Mouse (Mus musculus): Measurements from ENCODE around the gene Socs3. TPM values are rescaled to one million over a fixed set of nuclear protein-coding genes. Genes with fewer than 3 reads are reported as not detected.

Socs3 gene
- polyA plus RNA-seq, 1 experiment: 5.0 TPM

GRCm38 (mm10) chr11:117923279-117923678 lies 46.6 kb downstream of the Socs3 start:
- Histone ChIP-seq H3K4me1 (ENCODE audit: control insufficient read depth, insufficient read depth, low read length) (no peaks in the 10 kb centered on the region), H3K27me3 (replicated peaks; ENCODE audit: control insufficient read depth, insufficient read depth, low read length) (no peaks in the 10 kb centered on the region), H3K27ac (ENCODE audit: insufficient read depth, low read depth, low read length) (no peak overlapping the region), H3K4me3 (ENCODE audit: insufficient read depth, low read depth, low read length) (no peak overlapping the region), H3K36me3 (ENCODE audit: control insufficient read depth, insufficient read depth, low read length) (no peaks in the 10 kb centered on the region)
- no peak for DNase-seq
- TF ChIP-seq POLR2A (IDR thresholded peaks at IDR 0.05; ENCODE audit: low read depth, low read length) (no peak), CTCF (conservative IDR thresholded peaks at IDR 0.05; ENCODE audit: insufficient read depth, insufficient read length, low read depth, low read length) (no peak)
- 76% methylated on average over 11 of the region's 11 CpGs for WGBS

GRCm38 (mm10) chr11:117919211-117919610 lies 50.6 kb downstream of the Socs3 start:
- H3K27me3 ChIP-seq (replicated peaks; ENCODE audit: control insufficient read depth, insufficient read depth, low read length): no peaks in the 10 kb centered on the region
- TF ChIP-seq CTCF (conservative IDR thresholded peaks at IDR 0.05; ENCODE audit: insufficient read depth, insufficient read length, low read depth, low read length): no peak
- TF ChIP-seq POLR2A (IDR thresholded peaks at IDR 0.05; ENCODE audit: low read depth, low read length): no peak
- no peak overlapping the region for H3K4me3 ChIP-seq (ENCODE audit: insufficient read depth, low read depth, low read length)
- WGBS: 17% methylated on average over 5 of the region's 5 CpGs
- H3K27ac ChIP-seq (ENCODE audit: insufficient read depth, low read depth, low read length): no peak overlapping the region
- H3K36me3 ChIP-seq (ENCODE audit: control insufficient read depth, insufficient read depth, low read length): no peaks in the 10 kb centered on the region
- no peaks in the 10 kb centered on the region for H3K4me1 ChIP-seq (ENCODE audit: control insufficient read depth, insufficient read depth, low read length)
- DNase-seq: peak; percentile 65

GRCm38 (mm10) chr11:117918541-117918940 lies 51.3 kb downstream of the Socs3 start:
- no peaks in the 10 kb centered on the region for H3K27me3 ChIP-seq (replicated peaks; ENCODE audit: control insufficient read depth, insufficient read depth, low read length)
- no peak for DNase-seq
- H3K27ac ChIP-seq (ENCODE audit: insufficient read depth, low read depth, low read length): no peak overlapping the region
- WGBS: 54% methylated on average over 11 of the region's 11 CpGs
- H3K4me1 ChIP-seq (ENCODE audit: control insufficient read depth, insufficient read depth, low read length): no peaks in the 10 kb centered on the region
- H3K36me3 ChIP-seq (ENCODE audit: control insufficient read depth, insufficient read depth, low read length): no peaks in the 10 kb centered on the region
- H3K4me3 ChIP-seq (ENCODE audit: insufficient read depth, low read depth, low read length): no peak overlapping the region
- no peak for TF ChIP-seq CTCF (conservative IDR thresholded peaks at IDR 0.05; ENCODE audit: insufficient read depth, insufficient read length, low read depth, low read length)
- no peak for TF ChIP-seq POLR2A (IDR thresholded peaks at IDR 0.05; ENCODE audit: low read depth, low read length)

Other genes with a start within 250 kb of the Socs3 start
- 3.3 and 5.3 TPM in 2 replicates for gene Tmc8, start 188.0 kb downstream of the Socs3 start, polyA plus RNA-seq (2012; rRNA removed)
- gene Tmc6, start 187.8 kb downstream of the Socs3 start, polyA plus RNA-seq (2012; rRNA removed): 41.2 and 48.4 TPM in 2 replicates
- 0.09 TPM in 1 of 2 replicates, not detected in the other for gene 6030468B19Rik, start 172.4 kb downstream of the Socs3 start, polyA plus RNA-seq (2012; rRNA removed)
- 0.18 and 0.22 TPM in 2 replicates for gene Gm20708, start 160.4 kb downstream of the Socs3 start, polyA plus RNA-seq (2012; rRNA removed)
- gene Syngr2, start 160.4 kb downstream of the Socs3 start, polyA plus RNA-seq (2012; rRNA removed): 150 and 155 TPM in 2 replicates
- gene Afmid, start 144.1 kb downstream of the Socs3 start, polyA plus RNA-seq (2012; rRNA removed): 85.6 and 89.7 TPM in 2 replicates
- 15.5 and 15.8 TPM in 2 replicates for gene Tk1, start 144.0 kb downstream of the Socs3 start, polyA plus RNA-seq (2012; rRNA removed)
- 0.75 and 1.3 TPM in 2 replicates for gene Birc5, start 120.8 kb downstream of the Socs3 start, polyA plus RNA-seq (2012; rRNA removed)
- gene Tmem235, start 109.3 kb downstream of the Socs3 start, polyA plus RNA-seq (2012; rRNA removed): 0.08 and 0.10 TPM in 2 replicates
- 14.9 and 20.1 TPM in 2 replicates for gene Tha1, start 96.6 kb downstream of the Socs3 start, polyA plus RNA-seq (2012; rRNA removed)
- 29.7 and 30.4 TPM in 2 replicates for gene Pgs1, start 16.2 kb upstream of the Socs3 start, polyA plus RNA-seq (2012; rRNA removed)
- 0.08 and 0.19 TPM in 2 replicates for gene Dnah17, start 160.6 kb upstream of the Socs3 start, polyA plus RNA-seq (2012; rRNA removed)

Data from kidney, adult 2 months (tissue).